Mouse (Mus musculus): Measurements from ENCODE around the gene Cnot1.

GRCm38 (mm10) chr8:95703461-95704260, 103.6 kb downstream of the Cnot1 start:
- TF ChIP-seq GATA1 (IDR thresholded peaks at IDR 0.05; ENCODE audit: low read length), result no peak
- TF ChIP-seq TAL1 (IDR thresholded peaks at IDR 0.05; ENCODE audit: low read length), result no peak

Measured in erythroblast, embryonic 14.5 days (primary cell).